Mouse (Mus musculus) liver, embryonic 14.5 days (tissue): ENCODE measurements around the gene 4933405L10Rik. TPM values are rescaled to one million over a fixed set of nuclear protein-coding genes. Genes with fewer than 3 reads are reported as not detected.

Source experiments
- ATAC-seq: fragments of 200-750 bp; cut with Nextera tagmentation; 2 replicates; pipeline ENCODE4 v1.8.0; 2017; ENCODE audit warnings: moderate number of reproducible peaks, mild to moderate bottlenecking, moderate library complexity; ENCODE audit not compliant: insufficient read depth
- DNase-seq, 3 experiments: peaks; one replicate each; pipeline ENCODE4 v3.0.0-alpha.2; 2012 to 2013; ENCODE audit warnings: low read depth in 3 of 3, low spot score in 3 of 3
- H3K27ac ChIP-seq: fragments of 300-500 bp; sonication (generic); 2 replicates; pipeline ENCODE4 v1.5.1; 2014; ENCODE audit warnings: moderate library complexity, mild to moderate bottlenecking, control low read depth, inconsistent platforms
- H3K27me3 ChIP-seq: fragments of 300-500 bp; sonication (generic); 2 replicates; pipeline ENCODE4 v1.6.1; 2014; ENCODE audit warnings: mild to moderate bottlenecking, low read length, moderate library complexity; ENCODE audit not compliant: control insufficient read depth, insufficient read depth
- H3K36me3 ChIP-seq: fragments of 300-500 bp; sonication (generic); replicated peaks from 2 replicates; pipeline ENCODE4 v1.6.1; 2014; ENCODE audit warnings: low read depth; ENCODE audit not compliant: control insufficient read depth, insufficient read depth
- H3K4me1 ChIP-seq, 2 experiments: fragments of 200-500 bp in 1 of 2; fragments of 300-500 bp in 1 of 2; sonication (generic) in 1 of 2; replicated peaks; 2 replicates each; pipeline ENCODE4 v1.6.1; 2012 to 2014; ENCODE audit warnings: antibody characterized with exemption in 1 of 2, inconsistent platforms in 1 of 2, low read length in 1 of 2; ENCODE audit not compliant: control insufficient read depth in 2 of 2, insufficient read depth in 2 of 2
- H3K4me2 ChIP-seq: fragments of 300-500 bp; sonication (generic); 2 replicates; pipeline ENCODE4 v1.6.1; 2014; ENCODE audit warnings: low read depth, mild to moderate bottlenecking, control low read depth, moderate library complexity
- H3K4me3 ChIP-seq, 2 experiments: fragments of 200-500 bp in 1 of 2; fragments of 300-500 bp in 1 of 2; sonication (generic) in 1 of 2; 2 replicates each; pipeline ENCODE4 v1.5.1; 2012 to 2014; ENCODE audit warnings: low read depth in 2 of 2, low read length in 2 of 2, mild to moderate bottlenecking in 2 of 2, control low read depth in 1 of 2, inconsistent platforms in 1 of 2, moderate library complexity in 1 of 2; ENCODE audit not compliant: insufficient read depth in 1 of 2
- H3K9ac ChIP-seq: fragments of 300-500 bp; sonication (generic); replicated peaks from 2 replicates; pipeline ENCODE4 v1.6.1; 2014; ENCODE audit warnings: mild to moderate bottlenecking, control low read depth, moderate library complexity
- H3K9me3 ChIP-seq: fragments of 300-500 bp; sonication (generic); 2 replicates; pipeline ENCODE4 v1.6.1; 2016; ENCODE audit warnings: low read length, mixed read lengths; ENCODE audit not compliant: control insufficient read depth
- CTCF ChIP-seq: IDR thresholded peaks from 2 replicates; pipeline ENCODE4 v1.5.1; 2016; ENCODE audit warnings: antibody characterized with exemption, low read depth, control low read depth
- EP300 ChIP-seq: IDR thresholded peaks from 2 replicates; pipeline ENCODE4 v1.6.1; 2016; ENCODE audit warnings: antibody characterized with exemption, low read depth
- WGBS: fragments of 180-500 bp; shearing (Covaris S2); extraction: QIAGEN DNeasy Blood & Tissue Kit; methylation state at CpG from one replicate; pipeline ENCODE4 v1.1.7; 2014; ENCODE audit not compliant: insufficient replicate concordance; 5-methylcytosine and 5-hydroxymethylcytosine counted together
- polyA plus RNA-seq, 2 experiments: library from polyadenylated mRNA; depleted of rRNA in 1 of 2; stranded (reverse) in 1 of 2; unstranded in 1 of 2; fragments of >200 nt; fragmentation: Nextera tagmentation in 1 of 2; extraction: Ambion mirVana in 1 of 2; gene quantifications; 2 replicates each; pipeline versions ENCODE4 v1.2.1 to v1.2.3; 2012 to 2014

Gene 4933405L10Rik
- polyA plus RNA-seq, 2 experiments, result not detected

DNA sequence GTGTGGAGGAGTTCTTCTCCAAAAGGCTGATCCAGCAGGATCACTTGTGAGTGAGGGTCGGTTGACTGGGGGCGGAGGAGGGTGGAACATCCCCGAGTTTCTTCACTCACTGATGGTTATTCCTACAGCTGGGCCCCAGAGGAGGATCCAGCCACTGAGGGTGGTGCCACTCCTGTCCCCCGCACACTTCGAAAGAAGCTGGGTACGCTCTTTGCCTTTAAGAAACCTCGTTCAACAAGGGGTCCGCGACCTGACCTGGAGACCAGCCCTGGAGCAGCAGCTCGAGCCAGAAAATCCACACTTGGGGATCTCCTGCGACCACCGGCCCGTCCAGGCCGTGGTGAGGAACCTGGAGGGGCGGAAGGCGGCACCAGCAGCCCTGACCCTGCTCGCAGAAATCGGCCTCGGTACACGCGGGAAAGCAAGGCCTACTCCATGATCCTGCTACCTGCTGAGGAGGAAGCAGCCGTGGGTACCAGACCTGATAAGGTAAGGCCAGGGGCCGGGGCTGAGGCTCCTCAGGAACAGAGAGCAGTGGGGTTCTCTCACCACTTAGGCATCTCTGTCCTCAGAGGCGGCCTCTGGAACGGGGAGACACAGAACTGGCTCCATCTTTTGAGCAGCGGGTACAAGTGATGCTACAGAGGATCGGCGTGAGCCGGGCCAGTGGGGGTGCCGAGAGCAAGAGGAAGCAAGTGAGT, 12.2 kb upstream of the 4933405L10Rik start:
- Histone ChIP-seq H3K36me3 (no peaks in the 10 kb centered on the region; the same call in 1 of the 2 replicates), H3K9me3 (no peaks in the 10 kb centered on the region), H3K27me3 (no peaks in the 10 kb centered on the region), H3K27ac (no peak overlapping the region), H3K4me3 (no peak overlapping the region), H3K9ac (no peak overlapping the region), H3K4me2 (no peak overlapping the region), H3K4me1 (peaks cover 0 to 9% of the 10 kb centered on the region in 2 experiments; a peak in 3 of 4 replicates)
- ATAC-seq (no peak), DNase-seq (no peak)
- TF ChIP-seq EP300 (no peak), CTCF (no peak)
- WGBS, result 79% methylated on average over 30 of the region's 30 CpGs

DNA sequence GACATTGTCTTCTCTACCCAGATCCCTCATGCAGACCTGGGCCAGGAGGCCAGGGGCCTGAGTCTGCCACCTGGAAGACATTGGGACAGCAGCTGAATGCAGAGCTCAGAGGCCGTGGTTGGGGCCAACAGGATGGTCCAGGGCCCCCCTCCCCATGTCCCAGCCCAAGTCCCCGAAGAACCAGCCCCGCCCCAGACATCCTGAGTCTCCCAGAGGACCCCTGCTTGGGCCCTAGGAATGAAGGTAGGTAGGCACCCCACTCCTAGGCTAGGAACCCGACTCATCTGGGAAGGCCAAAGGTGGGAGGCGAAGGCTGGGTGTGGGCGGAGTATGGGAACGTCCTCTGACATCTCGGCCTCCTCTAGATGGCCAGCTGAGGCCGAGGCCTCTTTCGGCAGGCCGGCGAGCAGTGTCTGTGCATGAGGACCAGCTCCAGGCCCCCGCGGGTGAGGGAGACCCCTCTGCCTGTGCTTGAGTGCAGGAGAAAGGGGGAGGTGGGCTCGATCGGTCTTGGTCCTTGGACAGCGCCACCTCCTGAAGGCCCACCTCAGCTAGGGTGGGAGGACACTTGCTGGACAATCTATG, 10.2 kb upstream of the 4933405L10Rik start:
- Histone ChIP-seq H3K9ac (no peak overlapping the region), H3K27ac (no peak overlapping the region), H3K9me3 (no peaks in the 10 kb centered on the region), H3K4me3 (no peak overlapping the region), H3K27me3 (no peaks in the 10 kb centered on the region), H3K36me3 (no peaks in the 10 kb centered on the region; the same call in 1 of the 2 replicates), H3K4me1 (peaks cover 2 to 14% of the 10 kb centered on the region in 2 experiments), H3K4me2 (no peak overlapping the region)
- 85% methylated on average over 17 of the region's 17 CpGs for WGBS
- DNase-seq, result no peak
- no peak for TF ChIP-seq EP300
- TF ChIP-seq CTCF, result no peak
- ATAC-seq, result no peak

DNA sequence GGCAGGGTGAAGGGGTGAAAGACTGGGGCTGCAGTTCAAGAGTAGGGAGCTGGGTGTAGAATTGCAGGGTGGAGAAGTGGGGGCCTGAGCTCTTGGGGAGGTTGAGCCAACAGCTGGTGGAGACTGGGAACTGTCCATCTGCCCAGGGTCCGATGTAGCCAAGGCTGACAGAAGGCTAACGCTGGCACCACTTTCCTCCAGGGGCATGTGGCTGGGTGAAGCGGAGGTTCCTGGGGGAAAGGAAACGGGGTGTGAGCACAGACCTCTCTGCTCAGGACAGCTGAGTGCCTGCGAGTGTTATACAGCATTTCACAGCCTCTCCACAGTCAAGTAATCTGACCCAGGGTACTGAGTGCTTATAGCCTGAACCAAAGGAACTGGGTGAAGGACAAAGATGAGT, 8.7 kb upstream of the 4933405L10Rik start:
- H3K4me2 ChIP-seq, result no peak overlapping the region
- peaks cover 2 to 14% of the 10 kb centered on the region in 2 experiments for H3K4me1 ChIP-seq
- no peak for ATAC-seq
- H3K4me3 ChIP-seq, result no peak overlapping the region
- H3K27me3 ChIP-seq, result no peaks in the 10 kb centered on the region
- 79% methylated on average over 5 of the region's 5 CpGs for WGBS
- H3K27ac ChIP-seq, result no peak overlapping the region
- no peaks in the 10 kb centered on the region for H3K9me3 ChIP-seq
- TF ChIP-seq EP300, result no peak
- no peak for TF ChIP-seq CTCF
- H3K9ac ChIP-seq, result no peak overlapping the region
- H3K36me3 ChIP-seq, result no peaks in the 10 kb centered on the region; the same call in 1 of the 2 replicates
- DNase-seq, result no peak

DNA sequence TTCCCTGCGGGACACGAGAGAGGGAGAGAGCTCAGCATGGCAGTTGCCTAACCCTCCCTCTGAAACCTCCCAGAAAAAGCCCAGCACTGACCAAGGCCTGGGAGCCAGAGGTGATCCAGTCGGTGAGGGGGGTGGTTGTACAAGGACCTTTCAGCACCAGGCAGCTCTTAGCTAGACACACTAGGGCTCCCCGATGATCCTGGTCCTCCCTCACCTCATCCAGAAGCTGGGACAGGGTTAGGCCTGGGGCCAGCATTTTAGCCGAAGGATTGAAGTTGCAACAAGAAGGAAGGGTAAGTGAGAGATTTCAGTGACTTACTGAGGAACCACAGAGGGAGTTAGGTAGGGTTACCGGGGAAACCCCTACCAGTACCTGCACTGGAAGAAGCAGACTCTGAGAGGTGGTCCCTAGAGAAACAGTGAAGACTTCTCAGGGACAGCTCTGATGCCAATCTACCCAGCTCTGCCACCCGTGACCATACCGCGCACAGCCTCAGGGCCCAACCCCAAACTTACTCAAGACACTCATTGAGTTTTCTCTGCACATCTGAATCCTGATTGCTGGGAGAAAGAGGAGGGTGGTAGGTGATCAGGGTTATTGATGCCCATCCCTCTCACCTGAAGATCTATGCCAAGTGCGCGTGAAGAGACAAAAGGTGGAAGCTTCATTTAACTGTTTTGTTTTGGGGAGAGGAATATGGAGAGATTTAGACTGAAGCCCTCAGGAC, 7.8 kb upstream of the 4933405L10Rik start:
- WGBS, result 83% methylated on average over 11 of the region's 11 CpGs

More for the DNA sequence above, 7.8 kb upstream of the 4933405L10Rik start:
- Histone ChIP-seq H3K36me3 (no peaks in the 10 kb centered on the region; the same call in 1 of the 2 replicates), H3K4me1 (peaks cover 2 to 11% of the 10 kb centered on the region in 2 experiments; a peak in 3 of 4 replicates), H3K9ac (peak overlapping the region; percentile 68), H3K27me3 (no peaks in the 10 kb centered on the region), H3K27ac (no peak overlapping the region), H3K4me2 (peak overlapping the region; percentile 97), H3K4me3 (peak overlapping the region; percentile 77 to 95), H3K9me3 (no peaks in the 10 kb centered on the region)
- DNase-seq (no peak), ATAC-seq (no peak)
- no peak for TF ChIP-seq CTCF
- no peak for TF ChIP-seq EP300
